Mouse (Mus musculus) embryonic facial prominence, embryonic 13.5 days (tissue): ENCODE measurements around the gene Slc25a35. TPM values are rescaled to one million over a fixed set of nuclear protein-coding genes. Genes with fewer than 3 reads are reported as not detected.
"Not testable (repeated sequence)": the region's sequence is repeated elsewhere in the genome, so short reads cannot be mapped to it uniquely, and the experiment has no call there.

Experiments
- ATAC-seq: fragments of 200-750 bp; cut with Nextera tagmentation; 2 replicates; pipeline ENCODE4 v1.8.0; 2017; ENCODE audit warnings: low read depth; ENCODE audit not compliant: insufficient number of reproducible peaks, insufficient read depth, low FRiP score, low TSS enrichment
- H3K27ac ChIP-seq: fragments of 300-500 bp; sonication (generic); 2 replicates; pipeline ENCODE4 v1.5.1; 2015; ENCODE audit warnings: moderate library complexity, mild to moderate bottlenecking, inconsistent platforms
- H3K27me3 ChIP-seq: fragments of 300-500 bp; sonication (generic); 2 replicates; pipeline ENCODE4 v1.6.1; 2015; ENCODE audit warnings: mild to moderate bottlenecking, inconsistent platforms
- H3K36me3 ChIP-seq: fragments of 300-500 bp; sonication (generic); 2 replicates; pipeline ENCODE4 v1.6.1; 2015; ENCODE audit warnings: mild to moderate bottlenecking, inconsistent platforms
- H3K4me1 ChIP-seq: fragments of 300-500 bp; sonication (generic); 2 replicates; pipeline ENCODE4 v1.6.1; 2015; ENCODE audit warnings: inconsistent platforms
- H3K4me2 ChIP-seq: fragments of 300-500 bp; sonication (generic); 2 replicates; pipeline ENCODE4 v1.6.1; 2015; ENCODE audit warnings: moderate library complexity, mild to moderate bottlenecking, inconsistent platforms
- H3K4me3 ChIP-seq: fragments of 300-500 bp; sonication (generic); 2 replicates; pipeline ENCODE4 v1.5.1; 2015; ENCODE audit warnings: mild to moderate bottlenecking, inconsistent platforms
- H3K9ac ChIP-seq: fragments of 300-500 bp; sonication (generic); 2 replicates; pipeline ENCODE4 v1.6.1; 2015; ENCODE audit warnings: mild to moderate bottlenecking, inconsistent platforms
- H3K9me3 ChIP-seq: fragments of 300-500 bp; sonication (generic); 2 replicates; pipeline ENCODE4 v1.6.1; 2016; ENCODE audit warnings: inconsistent platforms
- WGBS: fragments of 180-500 bp; shearing (Covaris S2); methylation state at CpG from one replicate; pipeline ENCODE4 v1.1.7; 2015; ENCODE audit warnings: mixed read lengths; 5-methylcytosine and 5-hydroxymethylcytosine counted together
- polyA plus RNA-seq: library from polyadenylated mRNA; unstranded; fragments of >200 nt; fragmentation: Nextera tagmentation; extraction: Ambion mirVana; gene quantifications from 2 replicates; pipeline ENCODE4 v1.2.1, GENCODE M21; 2015

The Slc25a35 gene
- polyA plus RNA-seq, 1 experiment from 2014 or later = 4.7 TPM

- ATAC-seq = no peak
- H3K9ac ChIP-seq = no peak overlapping the region
- no peak overlapping the region for H3K4me3 ChIP-seq
- WGBS = 79% methylated on average over 4 of the region's 4 CpGs
- no peak overlapping the region for H3K4me2 ChIP-seq
- peaks cover 17% of the 10 kb centered on the region for H3K27me3 ChIP-seq
- no peaks in the 10 kb centered on the region for H3K9me3 ChIP-seq
- H3K4me1 ChIP-seq = peaks cover 13% of the 10 kb centered on the region
- no peaks in the 10 kb centered on the region for H3K36me3 ChIP-seq
- no peak overlapping the region for H3K27ac ChIP-seq
Observed at GRCm38 (mm10) chr11:68946001-68946400, 21.9 kb upstream of the Slc25a35 start.

- peak overlapping the region; percentile 48 for H3K4me2 ChIP-seq
- no peak for ATAC-seq
- no peaks in the 10 kb centered on the region for H3K9me3 ChIP-seq
- H3K4me1 ChIP-seq = peaks cover 14% of the 10 kb centered on the region
- H3K27me3 ChIP-seq = peaks cover 26% of the 10 kb centered on the region
- no peak overlapping the region for H3K27ac ChIP-seq
- H3K9ac ChIP-seq = no peak overlapping the region
- H3K36me3 ChIP-seq = no peaks in the 10 kb centered on the region
- H3K4me3 ChIP-seq = peak overlapping the region; percentile 10; the same call in 1 of the 2 replicates
- WGBS = 10% methylated on average over 16 of the region's 16 CpGs
Observed at GRCm38 (mm10) chr11:68946806-68947440, 21.0 kb upstream of the Slc25a35 start.

- Histone ChIP-seq H3K4me2 (peak overlapping the region; percentile 48), H3K4me1 (peaks cover 15% of the 10 kb centered on the region), H3K27me3 (peaks cover 28% of the 10 kb centered on the region), H3K4me3 (no peak overlapping the region; the same call in 1 of the 2 replicates), H3K9ac (0 out of 2 replicates have a peak overlapping the region, but pooled peaks have one; percentile 37), H3K9me3 (no peaks in the 10 kb centered on the region), H3K36me3 (no peaks in the 10 kb centered on the region), H3K27ac (no peak overlapping the region)
- 6% methylated on average over 12 of the region's 12 CpGs for WGBS
- no peak for ATAC-seq
Observed at GRCm38 (mm10) chr11:68947542-68947993, 20.4 kb upstream of the Slc25a35 start.

- Histone ChIP-seq H3K4me1 (peaks cover 24% of the 10 kb centered on the region), H3K9ac (0 out of 2 replicates have a peak overlapping the region, but pooled peaks have one; percentile 0), H3K4me3 (peak overlapping the region; percentile 45), H3K36me3 (no peaks in the 10 kb centered on the region), H3K27ac (no peak overlapping the region), H3K4me2 (peak overlapping the region; percentile 69), H3K27me3 (peaks cover 53% of the 10 kb centered on the region), H3K9me3 (no peaks in the 10 kb centered on the region)
- 13% methylated on average over 13 of the region's 13 CpGs for WGBS
- no peak for ATAC-seq
Observed at GRCm38 (mm10) chr11:68953903-68954302, 14.0 kb upstream of the Slc25a35 start.

- H3K4me3 ChIP-seq = peak overlapping the region; percentile 45
- H3K27ac ChIP-seq = no peak overlapping the region
- peak overlapping the region; percentile 69 for H3K4me2 ChIP-seq
- no peak for ATAC-seq
- no peaks in the 10 kb centered on the region for H3K36me3 ChIP-seq
- peaks cover 53% of the 10 kb centered on the region for H3K27me3 ChIP-seq
- peak overlapping the region; percentile 69 for H3K9ac ChIP-seq
- WGBS = 2% methylated on average over 17 of the region's 17 CpGs
- H3K9me3 ChIP-seq = no peaks in the 10 kb centered on the region
- peaks cover 24% of the 10 kb centered on the region for H3K4me1 ChIP-seq
Observed at GRCm38 (mm10) chr11:68954408-68954807, 13.5 kb upstream of the Slc25a35 start.

- peaks cover 53% of the 10 kb centered on the region for H3K27me3 ChIP-seq
- ATAC-seq = no peak
- H3K9ac ChIP-seq = peak overlapping the region; percentile 69; the same call in 1 of the 2 replicates
- no peak overlapping the region for H3K27ac ChIP-seq
- H3K9me3 ChIP-seq = no peaks in the 10 kb centered on the region
- no peaks in the 10 kb centered on the region for H3K36me3 ChIP-seq
- peaks cover 24% of the 10 kb centered on the region for H3K4me1 ChIP-seq
- 68% methylated on average over 5 of the region's 5 CpGs for WGBS
- peak overlapping the region; percentile 45 for H3K4me3 ChIP-seq
- peak overlapping the region; percentile 69 for H3K4me2 ChIP-seq
Observed at GRCm38 (mm10) chr11:68955473-68955872, 12.5 kb upstream of the Slc25a35 start.

GRCm38 (mm10) chr11:68956107-68956506, 11.8 kb upstream of the Slc25a35 start:
- H3K36me3 ChIP-seq = no peaks in the 10 kb centered on the region
- peak overlapping the region; percentile 9; the same call in 1 of the 2 replicates for H3K4me3 ChIP-seq
- peaks cover 51% of the 10 kb centered on the region for H3K27me3 ChIP-seq
- no peak overlapping the region for H3K9ac ChIP-seq
- ATAC-seq = no peak
- H3K4me1 ChIP-seq = peaks cover 24% of the 10 kb centered on the region
- 0 out of 2 replicates have a peak overlapping the region, but pooled peaks have one; percentile 22 for H3K4me2 ChIP-seq
- H3K27ac ChIP-seq = no peak overlapping the region
- WGBS = 48% methylated on average over 1 of the region's 3 CpGs
- H3K9me3 ChIP-seq = no peaks in the 10 kb centered on the region

GRCm38 (mm10) chr11:68956697-68957096, 11.2 kb upstream of the Slc25a35 start:
- ATAC-seq = no peak
- WGBS = 29% methylated on average over 13 of the region's 13 CpGs
- Histone ChIP-seq H3K4me3 (peak overlapping the region; percentile 9), H3K4me2 (peak overlapping the region; percentile 22), H3K36me3 (no peaks in the 10 kb centered on the region), H3K27ac (no peak overlapping the region), H3K9me3 (no peaks in the 10 kb centered on the region), H3K9ac (0 out of 2 replicates have a peak overlapping the region, but pooled peaks have one; percentile 36), H3K4me1 (peaks cover 24% of the 10 kb centered on the region), H3K27me3 (peaks cover 45% of the 10 kb centered on the region)

- peak within 1 kb of the TSS; percentile 9 for H3K4me3 ChIP-seq
- no peak for ATAC-seq
- H3K4me1 ChIP-seq = peaks cover 25% of the 10 kb centered on the region
- peak within 1 kb of the TSS; percentile 22 for H3K4me2 ChIP-seq
- H3K27me3 ChIP-seq = peaks cover 41% of the 10 kb centered on the region
- 39% methylated on average over 8 of the region's 8 CpGs for WGBS
- H3K36me3 ChIP-seq = no peaks in the 10 kb centered on the region
- H3K9ac ChIP-seq = 0 out of 2 replicates have a peak within 1 kb of the TSS, but pooled peaks have one; percentile 36
- no peaks in the 10 kb centered on the region for H3K9me3 ChIP-seq
- H3K27ac ChIP-seq = no peak within 1 kb of the TSS
Observed at GRCm38 (mm10) chr11:68957308-68957707, 10.6 kb upstream of the Slc25a35 start, which contains the start of gene Arhgef15. Gene Arhgef15 (minus strand): TSS chr11:68957480.

- 91% methylated on average over 1 of the region's 1 CpGs for WGBS
- Histone ChIP-seq H3K9ac (no peak overlapping the region), H3K9me3 (no peaks in the 10 kb centered on the region), H3K4me2 (no peak overlapping the region), H3K27me3 (peaks cover 40% of the 10 kb centered on the region), H3K27ac (no peak overlapping the region), H3K4me1 (peaks cover 25% of the 10 kb centered on the region), H3K4me3 (no peak overlapping the region), H3K36me3 (no peaks in the 10 kb centered on the region)
- no peak for ATAC-seq
Observed at GRCm38 (mm10) chr11:68957971-68958370, 10.0 kb upstream of the Slc25a35 start.

- H3K27me3 ChIP-seq = peaks cover 10% of the 10 kb centered on the region
- H3K27ac ChIP-seq = no peak overlapping the region
- H3K4me1 ChIP-seq = peaks cover 7% of the 10 kb centered on the region
- H3K9ac ChIP-seq = no peak overlapping the region
- no peak overlapping the region for H3K4me3 ChIP-seq
- ATAC-seq = no peak
- H3K9me3 ChIP-seq = no peaks in the 10 kb centered on the region
- H3K4me2 ChIP-seq = no peak overlapping the region
- WGBS = 77% methylated on average over 3 of the region's 3 CpGs
- H3K36me3 ChIP-seq = no peaks in the 10 kb centered on the region
Observed at GRCm38 (mm10) chr11:68961596-68961995, 6.3 kb upstream of the Slc25a35 start.

GRCm38 (mm10) chr11:68962159-68962558, 5.8 kb upstream of the Slc25a35 start:
- H3K4me2 ChIP-seq = peak overlapping the region; percentile 18; the same call in 1 of the 2 replicates

More at GRCm38 (mm10) chr11:68962159-68962558, 5.8 kb upstream of the Slc25a35 start:
- not testable (repeated sequence) for ATAC-seq, H3K36me3 ChIP-seq, H3K4me1 ChIP-seq, H3K9ac ChIP-seq, H3K27ac ChIP-seq, H3K9me3 ChIP-seq, H3K4me3 ChIP-seq, H3K27me3 ChIP-seq
- WGBS = 18% methylated on average over 11 of the region's 11 CpGs
